ENCODE assay signal across 9 mouse cellular contexts in the genomic region with DNA sequence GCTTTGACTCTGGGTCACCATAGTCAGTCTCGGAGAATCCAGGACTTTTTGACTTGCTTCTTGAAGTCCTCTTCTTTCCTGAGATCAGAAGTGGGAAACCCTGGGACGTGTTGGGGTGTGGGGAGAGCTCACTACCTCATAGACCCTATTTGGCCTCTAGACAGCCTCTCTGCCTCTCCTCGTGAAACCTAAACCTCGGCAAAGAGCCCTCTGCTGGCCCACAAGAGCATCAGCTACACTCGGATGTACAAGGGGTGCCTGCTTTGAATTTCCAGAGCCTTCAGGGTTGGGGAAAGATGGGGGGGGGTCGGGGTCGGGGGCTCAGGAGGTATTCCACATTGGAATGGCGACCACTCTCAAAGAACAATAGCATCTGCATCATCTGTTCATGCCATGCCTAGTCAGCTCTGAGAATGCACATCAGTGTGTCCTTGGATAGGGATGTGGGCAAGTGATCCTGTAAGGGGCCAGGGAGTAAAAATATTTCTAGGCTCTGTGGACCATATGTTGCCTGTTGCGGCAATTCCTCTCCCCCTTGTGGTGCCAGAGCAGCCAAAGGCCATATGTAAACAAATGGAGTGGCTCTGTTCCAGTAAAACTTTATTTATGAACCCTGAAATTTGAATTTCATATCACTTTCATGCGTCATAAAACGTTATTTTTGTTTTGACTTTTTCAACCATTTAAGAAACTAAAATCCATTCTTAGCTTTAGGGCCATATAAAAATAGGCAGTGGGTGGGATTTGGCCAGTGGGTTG. TPM values are rescaled to one million over a fixed set of nuclear protein-coding genes. Genes with fewer than 3 reads are reported as not detected.
DNase-seq lines count a peak whose midpoint lies in the region; ATAC-seq and TF ChIP-seq lines count a peak whose summit lies in the region.
"Had no signal": no experiment of that assay in that cellular context is flagged by ENCODE, and none has a peak within 500 bp of the region (broad histone marks: within the 10 kb centered on the region; RNA-seq: fewer than 3 reads in every experiment).

No protein-coding gene starts in this region.

- ATAC-seq in erythroblast, adult 5-6 weeks (replicated peaks; ENCODE audit: low FRiP score, poor library complexity, severe bottlenecking): 0 out of 2 replicates have a peak, but pooled peaks have one; percentile 32
- ATAC-seq in megakaryocyte-erythroid progenitor cell, adult 5-6 weeks (replicated peaks; ENCODE audit: low FRiP score, low TSS enrichment, poor library complexity, severe bottlenecking): no peak; the same call in 1 of the 2 replicates

- H3K27me3 ChIP-seq in ES-Bruce4 (ENCODE audit: control insufficient read depth, insufficient read depth, low read length, poor library complexity, severe bottlenecking): no peaks in the 10 kb centered on the region

- no peak for TF ChIP-seq POLR2A in ES-Bruce4 (IDR thresholded peaks at IDR 0.05; ENCODE audit: insufficient read depth, low read length)

- peak; percentile 61 for TF ChIP-seq CTCF in layer of hippocampus, adult 2 months (conservative IDR thresholded peaks at IDR 0.05)
- peak; percentile 58 for TF ChIP-seq CTCF in ES-Bruce4 (IDR thresholded peaks at IDR 0.05; ENCODE audit: low read depth, low read length)

- TF ChIP-seq EP300 in ES-Bruce4 (IDR thresholded peaks at IDR 0.05; ENCODE audit: insufficient read depth, low read depth, low read length): no peak

- no peak overlapping the region for H3K4me3 ChIP-seq in layer of hippocampus, adult 2 months
- no peak overlapping the region for H3K4me3 ChIP-seq in ES-Bruce4 (ENCODE audit: low read depth, low read length)

- DNase-seq in layer of hippocampus, adult 2 months (ENCODE audit: low spot score in 2 of 2): no peak
- no peak for DNase-seq in layer of hippocampus, adult 9-11 months
- peak; percentile 47 for DNase-seq in 416B (ENCODE audit: low read depth)
- no peak for DNase-seq in adrenal gland, postnatal 14 days
- DNase-seq: heart, postnatal 36 days had no signal

- H3K36me3 ChIP-seq in ES-Bruce4 (ENCODE audit: control insufficient read depth, insufficient read depth, low read length, poor library complexity, severe bottlenecking): no peaks in the 10 kb centered on the region

- H3K9me3 ChIP-seq in ES-Bruce4 (replicated peaks; ENCODE audit: control insufficient read depth, insufficient read depth, low read length, poor library complexity, severe bottlenecking): no peaks in the 10 kb centered on the region

- H3K4me1 ChIP-seq in ES-Bruce4 (ENCODE audit: control insufficient read depth, insufficient read depth, low read length): no peaks in the 10 kb centered on the region

- H3K9ac ChIP-seq in ES-Bruce4 (ENCODE audit: low read depth, poor library complexity, severe bottlenecking): no peak overlapping the region

- H3K27ac ChIP-seq in layer of hippocampus, adult 2 months: no peak overlapping the region
- no peak overlapping the region for H3K27ac ChIP-seq in ES-Bruce4 (ENCODE audit: insufficient read depth, low read length)

RNA-seq across cellular contexts. Expression of a gene that starts 4.6 kb away (rescaled TPM):
- total RNA-seq in layer of hippocampus, adult 2 months (2021): 10 to 100 TPM; 67.9 to 76.1 TPM
- polyA plus RNA-seq in ES-Bruce4 (2011; ENCODE audit: insufficient read depth, insufficient read length, low read depth, missing spikeins): 112 and 140 TPM in 2 replicates
- total RNA-seq in erythroblast, adult 5-6 weeks (2015; ENCODE audit: low replicate concordance): 11.1 and 36.6 TPM in 2 replicates
- 27.7 and 30.8 TPM in 2 replicates for total RNA-seq in erythroblast, adult 5-6 weeks (2017; ENCODE audit: low replicate concordance)
- 98.8 and 99.5 TPM in 2 replicates for total RNA-seq in megakaryocyte-erythroid progenitor cell, adult 5-6 weeks (2014; fragmentation: Nextera tagmentation)
- 228 and 279 TPM in 2 replicates for total RNA-seq in megakaryocyte-erythroid progenitor cell, adult 5-6 weeks (2017)
- total RNA-seq in adrenal gland, postnatal 14 days (2021): 53.7 and 64.9 TPM in 2 replicates

RNA-seq across cellular contexts. Expression of a gene that starts 34.7 kb away (rescaled TPM):
- total RNA-seq in layer of hippocampus, adult 2 months (2021): 1 to 10 TPM; 9.5 to 9.8 TPM
- polyA plus RNA-seq in ES-Bruce4 (2011; ENCODE audit: insufficient read depth, insufficient read length, low read depth, missing spikeins): 1.9 and 2.5 TPM in 2 replicates
- 0.58 TPM in 1 of 2 replicates, not detected in the other for total RNA-seq in erythroblast, adult 5-6 weeks (2015; ENCODE audit: low replicate concordance)
- total RNA-seq in erythroblast, adult 5-6 weeks (2017; ENCODE audit: low replicate concordance): 0.42 TPM in 1 of 2 replicates, not detected in the other
- total RNA-seq in megakaryocyte-erythroid progenitor cell, adult 5-6 weeks (2014; fragmentation: Nextera tagmentation): not detected in 2 replicates
- not detected in 2 replicates for total RNA-seq in megakaryocyte-erythroid progenitor cell, adult 5-6 weeks (2017)
- 4.2 and 5.3 TPM in 2 replicates for total RNA-seq in adrenal gland, postnatal 14 days (2021)

RNA-seq across cellular contexts. Expression of a gene that starts 44.5 kb away (rescaled TPM):
- total RNA-seq in layer of hippocampus, adult 2 months (2021): under 1 TPM; 0.64 to 1.00 TPM
- polyA plus RNA-seq in ES-Bruce4 (2011; ENCODE audit: insufficient read depth, insufficient read length, low read depth, missing spikeins): not detected in 2 replicates
- total RNA-seq in erythroblast, adult 5-6 weeks (2015; ENCODE audit: low replicate concordance): not detected in 2 replicates
- total RNA-seq in erythroblast, adult 5-6 weeks (2017; ENCODE audit: low replicate concordance): not detected in 2 replicates
- not detected in 2 replicates for total RNA-seq in megakaryocyte-erythroid progenitor cell, adult 5-6 weeks (2014; fragmentation: Nextera tagmentation)
- total RNA-seq in megakaryocyte-erythroid progenitor cell, adult 5-6 weeks (2017): not detected in 2 replicates
- total RNA-seq in adrenal gland, postnatal 14 days (2021): not detected in 2 replicates
- total RNA-seq: adrenal gland, adult 18-20 months; heart, postnatal 36 days had no signal

RNA-seq across cellular contexts. Expression of a gene that starts 45.5 kb away (rescaled TPM):
- total RNA-seq in layer of hippocampus, adult 2 months (2021): 10 to 100 TPM; 14.6 to 16.3 TPM
- 20.0 and 23.8 TPM in 2 replicates for polyA plus RNA-seq in ES-Bruce4 (2011; ENCODE audit: insufficient read depth, insufficient read length, low read depth, missing spikeins)
- 5.9 and 9.8 TPM in 2 replicates for total RNA-seq in erythroblast, adult 5-6 weeks (2015; ENCODE audit: low replicate concordance)
- 7.5 and 17.4 TPM in 2 replicates for total RNA-seq in erythroblast, adult 5-6 weeks (2017; ENCODE audit: low replicate concordance)
- 25.4 and 26.1 TPM in 2 replicates for total RNA-seq in megakaryocyte-erythroid progenitor cell, adult 5-6 weeks (2014; fragmentation: Nextera tagmentation)
- 32.2 and 33.6 TPM in 2 replicates for total RNA-seq in megakaryocyte-erythroid progenitor cell, adult 5-6 weeks (2017)
- total RNA-seq in adrenal gland, postnatal 14 days (2021): 17.1 and 17.8 TPM in 2 replicates
